Mouse (Mus musculus) CH12.LX (cell line): ENCODE measurements around the gene Dop1a. TPM values are rescaled to one million over a fixed set of nuclear protein-coding genes. Genes with fewer than 3 reads are reported as not detected.

Experiments used
- DNase-seq: peaks from one replicate; pipeline ENCODE4 v3.0.0-alpha.2; 2013; ENCODE audit errors: extremely low read depth
- H3K27ac ChIP-seq: 2 replicates; pipeline ENCODE4 v1.5.1; 2012; ENCODE audit warnings: low read depth, mild to moderate bottlenecking, control low read depth, moderate library complexity; ENCODE audit not compliant: insufficient read depth
- H3K27me3 ChIP-seq: replicated peaks from 2 replicates; pipeline ENCODE3; 2012; ENCODE audit warnings: inconsistent platforms
- H3K36me3 ChIP-seq, 2 experiments: replicated peaks in 1 of 2; 2 replicates each; pipeline versions ENCODE3 to v1.6.1; 2012; ENCODE audit warnings: inconsistent platforms in 1 of 2, low read length in 1 of 2, mild to moderate bottlenecking in 1 of 2, mixed read lengths in 1 of 2, moderate library complexity in 1 of 2; ENCODE audit not compliant: control insufficient read depth in 1 of 2, insufficient read depth in 1 of 2
- H3K4me1 ChIP-seq, 2 experiments: 2 replicates each; pipeline ENCODE4 v1.6.1; 2012; ENCODE audit warnings: inconsistent platforms in 1 of 2, moderate library complexity in 1 of 2; ENCODE audit not compliant: insufficient read depth in 2 of 2, control insufficient read depth in 1 of 2
- H3K4me2 ChIP-seq: 2 replicates; pipeline ENCODE4 v1.6.1; 2012; ENCODE audit warnings: low read depth, mild to moderate bottlenecking, control low read depth; ENCODE audit not compliant: poor library complexity, insufficient read depth, severe bottlenecking
- H3K4me3 ChIP-seq, 3 experiments: fragments of 150-350 bp in 1 of 3; sonication (generic) in 1 of 3; replicated peaks in 1 of 3; 2 replicates each; pipeline versions ENCODE3 to v1.5.1; 2011 to 2012; ENCODE audit warnings: low read depth in 2 of 3, low read length in 2 of 3, mild to moderate bottlenecking in 2 of 3, moderate library complexity in 2 of 3, control low read depth in 1 of 3, improper control_type of control experiment in 1 of 3, inconsistent platforms in 1 of 3, mixed read lengths in 1 of 3; ENCODE audit not compliant: poor library complexity in 1 of 3
- H3K79me2 ChIP-seq: replicated peaks from 2 replicates; pipeline ENCODE4 v1.6.1; 2012; ENCODE audit warnings: mild to moderate bottlenecking, moderate library complexity; ENCODE audit not compliant: control insufficient read depth, poor library complexity, insufficient read depth, severe bottlenecking; ENCODE audit errors: extremely low read depth
- H3K9ac ChIP-seq: 2 replicates; pipeline ENCODE4 v1.6.1; 2012; ENCODE audit warnings: low read depth, mild to moderate bottlenecking, control low read depth, moderate library complexity; ENCODE audit not compliant: insufficient read depth
- H3K9me3 ChIP-seq: replicated peaks from 2 replicates; pipeline ENCODE3; 2012; ENCODE audit warnings: low read length, inconsistent platforms, mixed read lengths
- BHLHE40 ChIP-seq: IDR thresholded peaks from 2 replicates; pipeline ENCODE4 v1.6.1; 2011; ENCODE audit warnings: mild to moderate bottlenecking, low read depth, low read length, improper control_type of control experiment
- CHD1 ChIP-seq: IDR thresholded peaks from 2 replicates; pipeline ENCODE4 v1.6.1; 2012; ENCODE audit warnings: low read depth, low read length, improper control_type of control experiment, inconsistent platforms
- CTCF ChIP-seq, 2 experiments: IDR thresholded peaks in 1 of 2; conservative IDR thresholded peaks in 1 of 2; 2 replicates each; pipeline ENCODE4 v1.5.1; 2011 to 2012; ENCODE audit warnings: low read depth in 2 of 2, low read length in 2 of 2, improper control_type of control experiment in 1 of 2, inconsistent platforms in 1 of 2, mild to moderate bottlenecking in 1 of 2, moderate library complexity in 1 of 2
- E2F4 ChIP-seq: IDR thresholded peaks from 2 replicates; pipeline ENCODE4 v1.6.1; 2011; ENCODE audit warnings: low read depth, low read length, improper control_type of control experiment; ENCODE audit not compliant: insufficient replicate concordance
- ELF1 ChIP-seq: IDR thresholded peaks from 2 replicates; pipeline ENCODE4 v1.6.1; 2014; ENCODE audit warnings: low read depth, mild to moderate bottlenecking, inconsistent platforms, low read length, improper control_type of control experiment
- EP300 ChIP-seq: IDR thresholded peaks from 2 replicates; pipeline ENCODE4 v1.6.1; 2011; ENCODE audit warnings: low read length, improper control_type of control experiment
- GABPA ChIP-seq: IDR thresholded peaks from 2 replicates; pipeline ENCODE4 v1.6.1; 2012; ENCODE audit warnings: low read depth, low read length, improper control_type of control experiment, inconsistent platforms; ENCODE audit not compliant: insufficient replicate concordance
- HCFC1 ChIP-seq: IDR thresholded peaks from 2 replicates; pipeline ENCODE4 v1.6.1; 2012; ENCODE audit warnings: low read depth, mild to moderate bottlenecking, inconsistent platforms, low read length, improper control_type of control experiment
- IRF4 ChIP-seq: IDR thresholded peaks from 2 replicates; pipeline ENCODE4 v1.6.1; 2014; ENCODE audit warnings: low read depth, mild to moderate bottlenecking, inconsistent platforms, low read length, improper control_type of control experiment
- JUN ChIP-seq: IDR thresholded peaks from 2 replicates; pipeline ENCODE4 v1.6.1; 2011; ENCODE audit warnings: low read depth, mild to moderate bottlenecking, low read length, improper control_type of control experiment, moderate library complexity; ENCODE audit not compliant: insufficient read depth
- KAT2A ChIP-seq: IDR thresholded peaks from 2 replicates; pipeline ENCODE4 v1.6.1; 2012; ENCODE audit warnings: low read length, improper control_type of control experiment, inconsistent platforms; ENCODE audit not compliant: insufficient replicate concordance
- MAX ChIP-seq: IDR thresholded peaks from 2 replicates; pipeline ENCODE4 v1.6.1; 2011; ENCODE audit warnings: low read length, improper control_type of control experiment
- MAZ ChIP-seq: IDR thresholded peaks from 2 replicates; pipeline ENCODE4 v1.6.1; 2012; ENCODE audit warnings: low read depth, mild to moderate bottlenecking, inconsistent platforms, low read length, improper control_type of control experiment, moderate library complexity
- MEF2A ChIP-seq: IDR thresholded peaks from 2 replicates; pipeline ENCODE4 v1.6.1; 2014; ENCODE audit warnings: low read depth, mild to moderate bottlenecking, inconsistent platforms, low read length, improper control_type of control experiment, borderline replicate concordance
- MXI1 ChIP-seq: IDR thresholded peaks from 2 replicates; pipeline ENCODE4 v1.6.1; 2011; ENCODE audit warnings: mild to moderate bottlenecking, low read depth, low read length, improper control_type of control experiment
- NELFE ChIP-seq: IDR thresholded peaks from 2 replicates; pipeline ENCODE4 v1.6.1; 2011; ENCODE audit warnings: low read depth, low read length, improper control_type of control experiment
- NRF1 ChIP-seq: IDR thresholded peaks from 2 replicates; pipeline ENCODE4 v1.6.1; 2014; ENCODE audit warnings: low read depth, mild to moderate bottlenecking, inconsistent platforms, low read length, improper control_type of control experiment, moderate library complexity
- PAX5 ChIP-seq: IDR thresholded peaks from 2 replicates; pipeline ENCODE4 v1.6.1; 2012; ENCODE audit warnings: low read length, inconsistent platforms, mixed read lengths
- POLR2A ChIP-seq: IDR thresholded peaks from 2 replicates; pipeline ENCODE4 v1.6.1; 2011; ENCODE audit warnings: low read depth, mild to moderate bottlenecking, improper control_type of control experiment, low read length
- POLR2AphosphoS2 ChIP-seq: IDR thresholded peaks from 2 replicates; pipeline ENCODE4 v1.6.1; 2011; ENCODE audit warnings: low read depth, low read length, improper control_type of control experiment
- RAD21 ChIP-seq: IDR thresholded peaks from 2 replicates; pipeline ENCODE4 v1.6.1; 2011; ENCODE audit warnings: low read depth, mild to moderate bottlenecking, low read length, improper control_type of control experiment, moderate library complexity
- RCOR1 ChIP-seq: conservative IDR thresholded peaks from 2 replicates; pipeline ENCODE4 v1.6.1; 2012; ENCODE audit warnings: low read depth, mild to moderate bottlenecking, inconsistent platforms, low read length, improper control_type of control experiment
- SIN3A ChIP-seq: IDR thresholded peaks from 2 replicates; pipeline ENCODE4 v1.6.1; 2012; ENCODE audit warnings: low read length, improper control_type of control experiment, inconsistent platforms
- SMC3 ChIP-seq: IDR thresholded peaks from 2 replicates; pipeline ENCODE4 v1.6.1; 2011; ENCODE audit warnings: low read depth, low read length, improper control_type of control experiment
- TBP ChIP-seq: conservative IDR thresholded peaks from 2 replicates; pipeline ENCODE4 v1.6.1; 2011; ENCODE audit warnings: low read depth, low read length, improper control_type of control experiment
- TCF12 ChIP-seq: IDR thresholded peaks from 2 replicates; pipeline ENCODE4 v1.6.1; 2014; ENCODE audit warnings: low read depth, mild to moderate bottlenecking, inconsistent platforms, low read length, improper control_type of control experiment
- UBTF ChIP-seq: IDR thresholded peaks from 2 replicates; pipeline ENCODE4 v1.6.1; 2012; ENCODE audit warnings: low read depth, mild to moderate bottlenecking, inconsistent platforms, low read length, improper control_type of control experiment, moderate library complexity
- ZC3H11A ChIP-seq: IDR thresholded peaks from 2 replicates; pipeline ENCODE4 v1.6.1; 2012; ENCODE audit warnings: low read depth, mild to moderate bottlenecking, inconsistent platforms, low read length, improper control_type of control experiment
- ZKSCAN1 ChIP-seq: IDR thresholded peaks from 2 replicates; pipeline ENCODE4 v1.6.1; 2012; ENCODE audit warnings: low read depth, inconsistent platforms, low read length, improper control_type of control experiment, borderline replicate concordance
- ZMIZ1 ChIP-seq: IDR thresholded peaks from 2 replicates; pipeline ENCODE4 v1.6.1; 2012; ENCODE audit warnings: low read depth, mild to moderate bottlenecking, inconsistent platforms, low read length, improper control_type of control experiment
- ZNF384 ChIP-seq: IDR thresholded peaks from 2 replicates; pipeline ENCODE4 v1.6.1; 2012; ENCODE audit warnings: low read depth, low read length, improper control_type of control experiment, inconsistent platforms
- dilution Hi-C: fragments of 300-500 bp; cut with MboI; formaldehyde crosslinking; loops from 2 replicates; pipeline ENCODE4 v1.14.3; 2020; ENCODE audit warnings: low sequenced_read_pairs; ENCODE audit not compliant: extremely low pct_unique_long_range_greater_than_20kb, extremely low pct_ligation_motif_present
- in situ Hi-C: fragments of 300-500 bp; cut with MboI; formaldehyde crosslinking; loops from 3 replicates; pipeline ENCODE4 v1.14.3; 2019; ENCODE audit warnings: low sequenced_read_pairs, low pct_ligation_motif_present, low pct_unique_long_range_greater_than_20kb, mixed read lengths
- polyA plus RNA-seq: library from polyadenylated mRNA; unstranded; fragments of >175 nt; gene quantifications from 2 replicates; pipeline ENCODE4 v1.2.1, GENCODE M21; 2012; ENCODE audit warnings: low read depth; ENCODE audit not compliant: insufficient read length
- total RNA-seq, 2 experiments: library from RNA; depleted of rRNA; stranded (reverse); fragments of 300-350 nt in 1 of 2; fragments of >200 nt in 1 of 2; gene quantifications; 2 replicates each; pipeline ENCODE4 v1.2.3; 2012 to 2014

Gene Dop1a
- total and polyA plus RNA-seq, 3 experiments, result 15.0 to 19.0 (median 16.1) TPM

DNA sequence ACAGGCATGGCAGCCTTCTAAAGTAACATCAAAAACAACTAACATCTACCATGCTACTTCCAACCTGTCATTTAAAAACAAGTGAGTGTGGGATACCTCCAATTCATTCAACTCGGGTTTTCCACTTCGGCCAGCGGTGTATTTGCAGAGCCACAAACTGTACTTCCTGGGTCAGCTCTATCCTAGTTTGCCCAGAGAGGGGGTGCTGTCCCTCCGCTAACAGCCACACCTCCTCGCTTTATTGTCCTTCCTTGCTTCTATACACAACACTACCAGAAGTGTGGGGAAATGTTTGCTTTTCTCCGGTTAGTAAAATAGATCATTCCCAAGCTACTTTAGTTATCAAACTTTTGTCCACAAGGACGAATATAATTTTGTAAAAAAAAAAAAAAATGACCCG lies 104.0 kb downstream of the Dop1a start:
- Histone ChIP-seq H3K79me2 (peaks cover 9% of the 10 kb centered on the region), H3K4me2 (peak overlapping the region; percentile 60)
- peak; percentile 21 for DNase-seq
- TF ChIP-seq NRF1 (no peak), ELF1 (peak; percentile 28; the same call in 1 of the 2 replicates)
- TF ChIP-seq, all 38 proteins: peak for 1
- no peak overlapping the region for H3K27ac ChIP-seq
- H3K4me1 ChIP-seq, result peaks cover 0 to 26% of the 10 kb centered on the region in 2 experiments; a peak in 2 of 4 replicates
- H3K9me3 ChIP-seq, result no peaks in the 10 kb centered on the region
- peak overlapping the region; percentile 84 to 93 (median 87) for H3K4me3 ChIP-seq
- H3K9ac ChIP-seq, result peak overlapping the region; percentile 39
- H3K27me3 ChIP-seq, result no peaks in the 10 kb centered on the region
- dilution Hi-C loops (no loop called here), in situ Hi-C loops (loop anchor here (10.0 to 25.0 kb wide), 2 partner anchors 106 to 834 kb away; partner anchors contain the start of genes Dop1a, Ibtk and Ube2cbp)
- H3K36me3 ChIP-seq, result peaks cover 16 to 54% of the 10 kb centered on the region in 2 experiments

DNA sequence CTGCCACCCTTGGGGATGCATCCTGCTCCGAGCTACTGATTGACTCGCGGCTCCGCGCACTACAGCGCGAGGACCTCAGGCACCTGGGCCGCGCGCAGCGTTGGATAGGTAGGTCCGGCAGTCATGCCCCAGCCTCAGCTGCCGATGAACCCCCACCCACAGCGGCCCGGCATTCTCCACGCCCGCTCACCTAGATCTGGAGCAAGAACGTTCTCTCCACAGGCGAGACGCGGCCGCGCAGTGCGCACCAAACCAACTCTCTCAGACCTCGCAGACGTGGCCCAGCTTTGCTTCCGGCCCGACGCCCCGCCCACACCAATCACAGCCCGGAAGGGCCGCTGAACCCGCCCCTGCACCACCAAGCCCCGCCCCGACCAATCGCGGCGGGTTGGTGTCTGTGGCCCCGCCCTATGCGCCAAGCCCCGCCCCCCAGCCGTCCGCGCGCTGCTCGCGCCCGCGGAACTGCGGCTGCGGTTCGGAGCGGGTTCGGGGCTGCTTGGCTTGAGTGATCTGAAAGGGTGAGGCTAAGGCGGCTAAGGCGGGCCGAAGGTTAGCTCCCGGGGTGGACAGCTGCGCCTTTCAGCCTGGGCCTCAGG lies 104.7 kb downstream of the Dop1a start, which contains the start of the genes Pgm3 and Rwdd2a:
Pgm3 (minus strand) TSS at position 303 of the 596 bp plus-strand sequence.
Rwdd2a (plus strand) TSS at position 452 of the 596 bp plus-strand sequence.
- Histone ChIP-seq H3K27me3 (no peaks in the 10 kb centered on the region), H3K4me3 (peak within 1 kb of the TSS; percentile 84 to 93 (median 87)), H3K9me3 (no peaks in the 10 kb centered on the region), H3K9ac (peak within 1 kb of the TSS; percentile 48), H3K79me2 (peaks cover 9% of the 10 kb centered on the region), H3K27ac (peak within 1 kb of the TSS; percentile 50), H3K4me2 (peak within 1 kb of the TSS; percentile 90), H3K36me3 (peaks cover 16 to 54% of the 10 kb centered on the region in 2 experiments), H3K4me1 (peaks cover 0 to 26% of the 10 kb centered on the region in 2 experiments; a peak in 2 of 4 replicates)
- DNase-seq, result peak; percentile 91
- in situ Hi-C loops (loop anchor here (10.0 to 25.0 kb wide), 2 partner anchors 107 to 834 kb away; partner anchors contain the start of genes Dop1a, Ibtk and Ube2cbp), dilution Hi-C loops (no loop called here)
- TF ChIP-seq EP300 (no peak), HCFC1 (peak; percentile 63), RAD21 (no peak), ZKSCAN1 (no peak), SMC3 (no peak), E2F4 (no peak), MEF2A (peak; percentile 23; the same call in 1 of the 2 replicates), CHD1 (no peak), NELFE (peak; percentile 93), POLR2AphosphoS2 (peak; percentile 72; the same call in 1 of the 2 replicates), IRF4 (no peak), TBP (peak; percentile 59; the same call in 1 of the 2 replicates), MAX (0 out of 2 replicates have a peak, but pooled peaks have one; percentile 20), MAZ (no peak), TCF12 (peak; percentile 80; the same call in 1 of the 2 replicates), ELF1 (peak; percentile 91), CTCF (conservative IDR thresholded peaks at IDR 0.05 in 1 of 2, IDR thresholded peaks at IDR 0.05 in 1 of 2; ENCODE audit: low read depth in 2 of 2, low read length in 2 of 2) (no peak), MXI1 (peak; percentile 80), PAX5 (no peak), NRF1 (peak; percentile 66), GABPA (no peak), RCOR1 (no peak), BHLHE40 (no peak), JUN (no peak), ZC3H11A (no peak), ZMIZ1 (peak; percentile 40; the same call in 1 of the 2 replicates), SIN3A (0 out of 2 replicates have a peak, but pooled peaks have one; percentile 59), POLR2A (peak; percentile 96), KAT2A (no peak), ZNF384 (no peak), UBTF (0 out of 2 replicates have a peak, but pooled peaks have one; percentile 30)
